Mouse (Mus musculus): ENCODE results near the gene Pou5f2.

Gene Pou5f2

GRCm38 (mm10) chr13:78024683-78025294 lies at the start of gene Pou5f2:
Gene Pou5f2 (plus strand): TSS chr13:78024902.
- no peak for DNase-seq (ENCODE audit: low spot score in 2 of 2)

- DNase-seq (ENCODE audit: low spot score in 2 of 2): no peak
Observed at GRCm38 (mm10) chr13:77976248-77976647, 48.5 kb upstream of the Pou5f2 start.

GRCm38 (mm10) chr13:77977121-77977520 lies 47.6 kb upstream of the Pou5f2 start:
- DNase-seq (ENCODE audit: low spot score in 2 of 2): no peak

GRCm38 (mm10) chr13:77982105-77982851 lies 42.4 kb upstream of the Pou5f2 start:
- peak in 1 of 2 experiments; percentile 14 for DNase-seq (ENCODE audit: low spot score in 2 of 2)

- DNase-seq (ENCODE audit: low spot score in 2 of 2): no peak
Observed at GRCm38 (mm10) chr13:77982852-77983202, 41.9 kb upstream of the Pou5f2 start.

GRCm38 (mm10) chr13:77991189-77991886 lies 33.4 kb upstream of the Pou5f2 start:
- no peak for DNase-seq (ENCODE audit: low spot score in 2 of 2)

- DNase-seq (ENCODE audit: low spot score in 2 of 2): no peak
Observed at GRCm38 (mm10) chr13:78004649-78005048, 20.1 kb upstream of the Pou5f2 start.

- DNase-seq (ENCODE audit: low spot score in 2 of 2): no peak
Observed at GRCm38 (mm10) chr13:78005344-78005743, 19.4 kb upstream of the Pou5f2 start.

GRCm38 (mm10) chr13:78010176-78010575 lies 14.5 kb upstream of the Pou5f2 start:
- no peak for DNase-seq (ENCODE audit: low spot score in 2 of 2)

- no peak for DNase-seq (ENCODE audit: low spot score in 2 of 2)
Observed at GRCm38 (mm10) chr13:78032821-78033220, 8.1 kb downstream of the Pou5f2 start.

GRCm38 (mm10) chr13:78037203-78037602 lies 12.5 kb downstream of the Pou5f2 start:
- no peak for DNase-seq (ENCODE audit: low spot score in 2 of 2)

GRCm38 (mm10) chr13:78043203-78043602 lies 18.5 kb downstream of the Pou5f2 start:
- no peak for DNase-seq (ENCODE audit: low spot score in 2 of 2)

GRCm38 (mm10) chr13:78045116-78045515 lies 20.4 kb downstream of the Pou5f2 start:
- no peak for DNase-seq (ENCODE audit: low spot score in 2 of 2)
